Mouse (Mus musculus): ENCODE results near the gene Tex52. TPM values are rescaled to one million over a fixed set of nuclear protein-coding genes. Genes with fewer than 3 reads are reported as not detected.
A peak's percentile ranks its signal among the peaks of the same experiment; 100 is the strongest.

Tex52 gene
- under 1 TPM in 1 of 2 experiments, not detected in 1; 0.34 TPM for total RNA-seq (2021)
- long read RNA-seq, experiment 1 = 0 reads
- long read RNA-seq, experiment 2 = 0 reads

GRCm38 (mm10) chr6:128375192-128375591 lies at the start of gene Tex52, which contains the start of gene Gm44596:
Tex52 (plus strand) TSS chr6:128375456.
Gm44596 (plus strand) TSS chr6:128375503.
- peak in 1 of 2 experiments; percentile 20 for DNase-seq (ENCODE audit: low spot score in 2 of 2)

GRCm38 (mm10) chr6:128334397-128335124 lies 40.7 kb upstream of the Tex52 start:
- DNase-seq (ENCODE audit: low spot score in 2 of 2) = peak; percentile 38 to 67

GRCm38 (mm10) chr6:128337467-128337866 lies 37.8 kb upstream of the Tex52 start:
- DNase-seq (ENCODE audit: low spot score in 2 of 2) = no peak

GRCm38 (mm10) chr6:128338876-128339275 lies 36.4 kb upstream of the Tex52 start:
- no peak for DNase-seq (ENCODE audit: low spot score in 2 of 2)

GRCm38 (mm10) chr6:128341956-128342723 lies 33.1 kb upstream of the Tex52 start:
- DNase-seq (ENCODE audit: low spot score in 2 of 2) = no peak

GRCm38 (mm10) chr6:128345623-128346022 lies 29.6 kb upstream of the Tex52 start:
- DNase-seq (ENCODE audit: low spot score in 2 of 2) = no peak

- no peak for DNase-seq (ENCODE audit: low spot score in 2 of 2)
These were observed 28.5 kb upstream of the Tex52 start for GRCm38 (mm10) chr6:128346782-128347181.

- DNase-seq (ENCODE audit: low spot score in 2 of 2) = no peak
These were observed 25.5 kb upstream of the Tex52 start for GRCm38 (mm10) chr6:128349711-128350110.

- no peak for DNase-seq (ENCODE audit: low spot score in 2 of 2)
These were observed 21.1 kb upstream of the Tex52 start for GRCm38 (mm10) chr6:128354140-128354539.

GRCm38 (mm10) chr6:128355201-128355681 lies 20.0 kb upstream of the Tex52 start:
- DNase-seq (ENCODE audit: low spot score in 2 of 2) = peak in 1 of 2 experiments; percentile 47

- peak; percentile 97 to 98 for DNase-seq (ENCODE audit: low spot score in 2 of 2)
These were observed 19.4 kb upstream of the Tex52 start, which contains the start of gene Tulp3 for GRCm38 (mm10) chr6:128355726-128356416. Tulp3 (minus strand) TSS chr6:128355851.

- DNase-seq (ENCODE audit: low spot score in 2 of 2) = peak in 1 of 2 experiments; percentile 51
These were observed 16.3 kb upstream of the Tex52 start for GRCm38 (mm10) chr6:128358999-128359398.

GRCm38 (mm10) chr6:128361901-128362300 lies 13.4 kb upstream of the Tex52 start:
- no peak for DNase-seq (ENCODE audit: low spot score in 2 of 2)

GRCm38 (mm10) chr6:128362381-128363006 lies 12.8 kb upstream of the Tex52 start, which contains the start of the genes Rhno1 and Foxm1:
Rhno1 (minus strand) TSS chr6:128362911.
Foxm1 (plus strand) TSS chr6:128362967.
- peak; percentile 80 to 87 for DNase-seq (ENCODE audit: low spot score in 2 of 2)

GRCm38 (mm10) chr6:128363007-128363825 lies 12.0 kb upstream of the Tex52 start:
- no peak for DNase-seq (ENCODE audit: low spot score in 2 of 2)

- no peak for DNase-seq (ENCODE audit: low spot score in 2 of 2)
These were observed 10.5 kb upstream of the Tex52 start for GRCm38 (mm10) chr6:128364721-128365120.

GRCm38 (mm10) chr6:128366466-128366865 lies 8.8 kb upstream of the Tex52 start:
- no peak for DNase-seq (ENCODE audit: low spot score in 2 of 2)

GRCm38 (mm10) chr6:128370040-128370439 lies 5.2 kb upstream of the Tex52 start:
- no peak for DNase-seq (ENCODE audit: low spot score in 2 of 2)

GRCm38 (mm10) chr6:128376371-128377085 lies 1.3 kb downstream of the Tex52 start:
- no peak for DNase-seq (ENCODE audit: low spot score in 2 of 2)
